Mouse (Mus musculus): ENCODE measurements around the gene Maml2. TPM values are rescaled to one million over a fixed set of nuclear protein-coding genes. Genes with fewer than 3 reads are reported as not detected.
"Not testable (repeated sequence)": the region's sequence is repeated elsewhere in the genome, so short reads cannot be mapped to it uniquely, and the experiment has no call there.

Gene Maml2
- total RNA-seq, 2 experiments from 2014 or later = 15.1 to 16.5 TPM

DNA sequence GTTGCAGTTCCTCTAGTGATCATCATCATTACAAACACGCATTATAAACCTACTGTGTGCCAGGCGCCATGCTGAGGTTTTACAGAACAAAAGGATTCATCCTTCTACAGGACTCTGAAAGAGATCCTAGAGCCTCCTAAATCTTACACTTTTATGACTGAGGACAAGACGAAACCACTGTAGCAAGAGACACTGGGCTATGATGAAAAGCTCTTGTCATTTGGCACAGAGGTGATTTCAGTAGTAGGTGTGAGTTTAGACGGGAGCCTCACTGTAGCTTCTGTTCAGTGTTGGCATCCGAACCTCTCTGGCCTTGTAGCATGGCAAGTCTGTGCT is 402.0 kb downstream of the Maml2 start:
- DNase-seq (ENCODE audit: low spot score in 2 of 2) = no peak

DNA sequence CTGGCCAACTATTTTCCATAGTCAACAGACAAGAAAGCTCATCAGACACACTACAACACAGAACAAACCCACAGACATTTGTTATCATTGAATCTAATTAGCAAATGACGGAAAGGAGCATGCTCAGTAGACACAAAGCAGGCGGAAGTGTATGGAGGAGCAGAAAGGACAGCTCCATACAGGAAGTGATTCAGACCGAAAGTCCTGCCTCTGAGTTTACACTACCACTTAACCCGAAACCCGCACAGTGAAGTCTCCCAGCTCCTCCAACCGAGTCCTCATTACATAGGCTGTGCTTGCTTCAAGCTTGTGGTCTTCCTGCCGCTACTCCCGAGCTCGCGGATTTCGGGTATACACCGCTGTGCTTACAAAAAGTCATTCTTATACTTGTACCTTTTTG is 404.0 kb downstream of the Maml2 start:
- no peak for DNase-seq (ENCODE audit: low spot score in 2 of 2)

GRCm38 (mm10) chr9:13703100-13703499 is 405.3 kb downstream of the Maml2 start:
- DNase-seq (ENCODE audit: low spot score in 2 of 2) = no peak

GRCm38 (mm10) chr9:13704917-13705316 is 407.2 kb downstream of the Maml2 start:
- no peak for DNase-seq (ENCODE audit: low spot score in 2 of 2)

DNA sequence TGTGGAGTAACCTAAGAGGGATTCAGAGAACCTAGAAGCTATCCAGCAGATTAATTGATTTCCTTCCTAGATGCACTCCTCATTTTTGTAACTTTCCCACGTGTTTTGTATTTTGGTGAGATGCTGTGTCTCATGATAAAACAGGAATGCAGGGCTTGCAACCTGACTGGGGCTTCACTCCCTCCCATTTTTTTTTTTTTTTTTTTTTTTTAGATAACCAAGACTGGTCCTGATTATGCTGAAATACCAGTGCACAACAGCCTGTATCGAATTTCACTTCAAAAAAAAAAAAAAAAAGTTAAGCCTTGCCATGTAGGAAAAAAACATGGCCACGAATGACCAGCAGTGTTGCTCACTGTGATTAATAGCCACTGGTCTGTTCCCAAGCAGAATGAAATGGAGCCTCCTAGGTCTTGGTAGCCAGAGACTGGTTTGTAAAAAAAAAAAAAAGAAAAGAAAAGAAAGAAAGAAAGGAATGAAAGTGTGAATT is 409.4 kb downstream of the Maml2 start:
- DNase-seq (ENCODE audit: low spot score in 2 of 2) = no peak

- no peak for DNase-seq (ENCODE audit: low spot score in 2 of 2)
Observed at GRCm38 (mm10) chr9:13709436-13709835, 411.7 kb downstream of the Maml2 start.

GRCm38 (mm10) chr9:13715891-13716290 is 418.1 kb downstream of the Maml2 start:
- DNase-seq (ENCODE audit: low spot score in 2 of 2) = not testable (repeated sequence)

GRCm38 (mm10) chr9:13716316-13717099 is 418.8 kb downstream of the Maml2 start:
- peak; percentile 77 to 87 for DNase-seq (ENCODE audit: low spot score in 2 of 2)

DNA sequence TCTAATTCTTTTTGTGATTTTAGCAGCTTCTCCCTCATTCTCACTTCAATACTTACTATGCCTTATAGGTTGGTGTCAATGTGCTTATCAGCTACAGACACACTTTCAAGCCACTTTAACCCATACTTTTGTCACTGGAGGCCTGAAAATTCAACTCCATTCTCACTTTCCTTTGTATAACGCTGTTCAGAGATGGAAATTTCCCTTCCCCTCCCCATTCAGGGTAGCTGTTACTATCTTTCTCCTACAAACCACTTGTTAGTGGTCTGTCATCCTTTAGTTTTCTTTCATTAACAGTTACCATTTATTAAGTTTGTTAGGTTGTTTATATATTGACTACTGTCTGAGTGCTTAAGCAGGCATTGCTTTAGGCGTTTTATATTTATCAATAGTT is 450.6 kb downstream of the Maml2 start, which contains the start of gene Mtmr2:
Gene Mtmr2, plus strand, starts transcription at position 7 of the 394 bp plus-strand sequence.
- DNase-seq (ENCODE audit: low spot score in 2 of 2) = no peak

GRCm38 (mm10) chr9:13748798-13749674 is 451.3 kb downstream of the Maml2 start:
- peak; percentile 95 to 97 for DNase-seq (ENCODE audit: low spot score in 2 of 2)

GRCm38 (mm10) chr9:13749675-13749998 is 451.9 kb downstream of the Maml2 start:
- no peak for DNase-seq (ENCODE audit: low spot score in 2 of 2)

DNA sequence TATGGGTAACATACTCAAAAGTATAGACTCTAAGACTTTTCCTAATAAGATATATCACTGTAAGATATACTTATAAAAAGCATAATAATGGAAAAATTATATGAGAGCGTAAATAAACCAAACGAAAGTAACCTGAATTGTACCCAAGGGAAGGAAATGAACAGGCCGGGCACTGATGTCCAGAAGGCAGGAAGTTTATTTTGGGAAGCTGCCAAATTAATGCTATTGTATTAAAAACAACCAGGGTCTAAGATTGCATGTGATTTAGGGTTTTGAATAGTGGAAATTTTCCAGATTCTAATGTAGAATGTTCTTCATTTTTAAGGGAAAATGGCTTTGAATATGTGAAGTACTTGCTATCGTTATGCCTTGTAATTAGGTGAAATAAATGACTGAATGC is 454.8 kb downstream of the Maml2 start:
- no peak for DNase-seq (ENCODE audit: low spot score in 2 of 2)

Small RNA genes lying within 50 kb of the gene (microRNA-seq; reads per million reads assigned to microRNA genes)
- 0 reads per million in 2 experiments for gene Gm22643

Other genes with a start within 250 kb of the Maml2 start
- 1 to 10 TPM; 9.5 to 10.0 TPM for gene Jrkl, start 52.1 kb upstream of the Maml2 start, total RNA-seq (2021)
- gene Ccdc82, start 51.0 kb upstream of the Maml2 start, total RNA-seq (2021) = 1 to 10 TPM; 9.3 to 9.6 TPM
- not detected for gene Gm17571, start 148.8 kb downstream of the Maml2 start, total RNA-seq (2021)